Mouse (Mus musculus): ENCODE results near the gene Edrf1.
"Not testable (repeated sequence)": the region's sequence is repeated elsewhere in the genome, so short reads cannot be mapped to it uniquely, and the experiment has no call there.

The Edrf1 gene

DNA sequence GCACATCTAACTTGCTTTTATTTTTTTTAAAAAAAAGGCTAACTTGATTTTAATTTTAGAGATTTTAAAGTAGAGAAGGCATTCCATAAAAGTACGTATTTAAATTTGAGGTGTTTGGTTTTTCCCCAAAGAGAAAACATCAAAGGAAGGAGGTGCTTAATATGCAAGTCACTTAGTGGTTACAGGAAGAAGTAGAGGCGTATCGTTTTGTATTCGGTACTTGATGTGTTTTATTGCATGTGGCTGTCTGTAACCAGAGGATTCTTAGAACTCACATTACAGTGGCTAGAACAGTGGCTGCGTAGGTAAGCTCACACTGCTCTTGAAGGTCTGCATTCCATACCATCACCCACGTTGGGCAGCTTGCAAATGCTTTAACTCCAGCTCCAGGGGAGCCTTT is 8.4 kb downstream of the Edrf1 start:
- DNase-seq (ENCODE audit: low spot score) = no peak

DNA sequence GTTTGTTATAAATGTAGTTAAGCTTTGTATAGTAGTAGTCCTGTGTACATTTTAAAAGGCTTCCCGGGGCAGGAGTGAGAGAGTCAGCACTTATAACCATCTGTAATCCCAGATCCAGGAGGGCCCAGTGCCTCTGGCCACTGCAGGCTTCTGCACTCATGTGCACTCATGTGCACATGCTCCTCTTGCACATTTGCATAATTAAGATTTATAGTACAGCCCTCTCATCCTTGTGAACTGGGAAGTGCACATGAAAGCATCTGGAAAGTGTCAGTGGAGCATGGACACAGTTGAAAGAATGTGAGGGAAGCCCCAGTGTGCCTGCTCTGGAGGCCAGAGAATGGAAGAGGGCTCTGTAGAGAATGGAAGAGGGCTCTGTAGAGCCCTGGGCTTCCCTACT is 25.1 kb downstream of the Edrf1 start:
- DNase-seq (ENCODE audit: low spot score) = no peak

DNA sequence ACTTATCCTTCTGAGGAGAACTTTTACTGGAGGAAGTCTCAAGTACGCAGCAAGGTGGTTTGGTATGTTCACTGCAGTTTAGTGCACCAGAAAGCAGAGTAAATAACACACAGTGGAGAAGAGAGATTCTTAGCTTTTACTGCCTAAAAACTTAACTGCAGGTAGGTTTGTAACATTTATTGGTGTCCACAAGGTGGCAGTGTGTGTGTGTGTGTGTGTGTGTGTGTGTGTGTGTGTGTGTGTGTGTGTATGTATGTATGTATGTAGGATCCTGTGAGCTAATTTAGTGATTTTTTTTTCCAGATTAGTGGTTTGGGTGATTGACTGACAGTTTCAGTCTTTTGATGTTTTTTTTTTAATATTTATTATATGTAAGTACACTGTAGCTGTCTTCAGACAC is 31.7 kb downstream of the Edrf1 start:
- DNase-seq (ENCODE audit: low spot score) = no peak

DNA sequence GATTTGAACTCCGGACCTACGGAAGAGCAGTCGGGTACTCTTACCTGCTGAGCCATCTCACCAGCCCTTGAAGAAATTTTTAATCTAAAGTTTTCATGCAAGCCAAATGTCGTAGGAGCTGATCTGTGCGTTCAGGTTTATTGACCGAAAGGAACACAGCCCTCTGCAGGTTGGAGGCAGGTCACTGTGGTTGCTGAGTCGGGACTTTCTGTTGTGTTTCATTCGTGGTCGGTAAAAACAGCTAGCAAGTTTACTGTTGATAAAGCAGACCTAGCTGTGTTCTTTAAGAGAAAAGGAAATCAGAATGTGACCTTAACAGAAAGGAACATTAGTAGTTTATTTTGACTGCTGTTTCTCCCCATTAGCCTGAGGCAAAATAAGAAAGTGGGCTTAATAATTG is 32.6 kb downstream of the Edrf1 start:
- DNase-seq (ENCODE audit: low spot score) = no peak

DNA sequence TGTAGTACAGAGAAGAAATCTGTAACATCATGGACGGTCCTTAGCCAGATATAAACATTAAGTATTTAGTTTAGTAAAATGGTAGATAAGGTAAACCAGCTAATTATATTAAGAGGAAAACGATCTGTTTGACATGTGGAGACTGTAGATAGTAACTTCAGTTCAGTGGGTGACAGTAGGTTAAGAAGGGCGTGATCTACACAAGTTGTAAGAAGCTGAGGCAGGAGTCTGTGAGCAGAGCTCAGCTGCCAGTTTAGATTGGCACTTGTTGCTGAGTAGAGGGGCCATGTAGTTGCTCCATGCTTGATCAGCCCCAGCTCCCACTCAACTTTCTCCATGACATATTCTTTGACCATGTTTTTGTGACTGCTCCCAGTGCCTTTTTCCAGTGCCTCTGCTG is 33.5 kb downstream of the Edrf1 start:
- no peak for DNase-seq (ENCODE audit: low spot score)

DNA sequence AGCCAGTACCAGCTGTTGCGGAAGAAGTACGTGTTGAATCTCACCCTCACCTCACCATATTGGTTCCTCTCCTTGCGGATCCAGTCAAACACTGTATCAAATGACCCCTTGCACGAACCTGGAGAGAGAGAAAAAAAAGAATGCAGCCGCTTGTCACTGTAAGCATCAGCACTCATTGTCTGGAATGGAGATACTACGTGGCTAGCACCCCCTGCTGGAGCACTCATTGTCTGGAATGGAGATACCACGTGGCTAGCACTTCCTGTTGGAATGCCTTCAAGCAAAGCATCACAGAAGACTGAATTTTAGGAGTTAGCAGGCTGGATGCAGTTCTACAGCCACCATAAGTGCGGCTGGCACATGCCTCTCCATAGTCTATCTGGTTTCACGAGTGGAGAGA is 38.7 kb downstream of the Edrf1 start:
- DNase-seq (ENCODE audit: low spot score) = no peak

DNA sequence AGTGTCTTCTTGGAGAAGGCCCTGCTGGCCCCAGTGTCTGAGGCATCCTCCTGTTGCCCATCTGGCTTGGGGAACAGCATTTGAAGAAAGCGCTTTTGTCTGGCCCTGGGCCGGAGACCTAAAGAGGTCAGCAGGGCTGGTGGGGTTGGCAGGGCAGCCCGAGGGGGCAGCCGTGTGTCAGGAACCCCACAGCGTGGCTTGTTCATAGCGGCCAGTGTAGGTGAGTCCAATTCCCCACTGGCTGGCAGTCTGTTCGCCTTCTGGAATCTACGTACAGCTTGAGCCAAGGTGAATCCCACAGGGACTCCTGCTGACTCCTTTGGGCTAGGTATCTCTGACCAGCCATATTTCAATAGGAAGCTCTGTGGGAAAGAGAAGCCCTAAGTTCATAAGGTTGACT is 41.4 kb downstream of the Edrf1 start:
- DNase-seq (ENCODE audit: low spot score) = no peak

DNA sequence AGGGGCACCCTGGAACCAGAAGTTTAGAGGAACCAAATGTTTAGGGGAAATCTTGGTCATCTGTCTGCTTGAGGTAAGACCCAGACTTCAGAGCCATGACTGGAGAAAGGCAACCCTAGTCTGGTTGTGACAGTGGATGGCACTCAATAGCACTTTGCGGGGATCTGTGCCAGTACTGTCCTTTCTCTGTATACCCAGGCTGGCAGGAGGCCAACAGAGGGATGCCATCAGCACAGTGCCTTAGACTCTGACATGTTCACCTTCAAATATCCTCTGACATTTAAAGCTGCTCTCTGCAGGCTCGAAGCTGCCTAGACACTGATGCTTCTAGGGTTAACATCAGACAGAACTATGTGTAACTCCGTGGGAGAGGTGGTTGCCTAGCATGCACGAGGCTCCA is 42.1 kb downstream of the Edrf1 start:
- DNase-seq (ENCODE audit: low spot score) = no peak

DNA sequence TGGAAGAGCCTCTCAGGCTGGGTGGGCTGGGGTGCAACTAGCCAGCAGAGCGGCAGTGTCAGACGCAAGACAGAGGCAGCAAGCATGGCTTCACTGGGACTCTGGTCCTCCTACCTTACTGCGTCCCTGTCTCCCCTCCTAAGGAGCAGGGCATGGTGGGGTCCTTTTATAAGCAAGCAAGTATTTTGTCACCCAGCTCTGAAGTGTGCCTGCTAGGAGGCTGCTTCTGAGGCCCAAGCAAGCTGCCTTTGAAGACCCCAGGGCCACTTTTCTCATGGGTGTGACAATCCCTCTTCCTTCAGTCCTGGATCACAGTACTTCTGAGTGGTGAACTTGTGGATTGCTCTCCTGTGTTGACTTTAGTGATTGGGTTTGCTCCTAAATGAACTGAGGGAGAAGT is 42.6 kb downstream of the Edrf1 start, which contains the start of gene Mmp21:
Gene Mmp21 (minus strand): TSS at position 101 of the 400 bp plus-strand sequence.
- DNase-seq (ENCODE audit: low spot score) = no peak

DNA sequence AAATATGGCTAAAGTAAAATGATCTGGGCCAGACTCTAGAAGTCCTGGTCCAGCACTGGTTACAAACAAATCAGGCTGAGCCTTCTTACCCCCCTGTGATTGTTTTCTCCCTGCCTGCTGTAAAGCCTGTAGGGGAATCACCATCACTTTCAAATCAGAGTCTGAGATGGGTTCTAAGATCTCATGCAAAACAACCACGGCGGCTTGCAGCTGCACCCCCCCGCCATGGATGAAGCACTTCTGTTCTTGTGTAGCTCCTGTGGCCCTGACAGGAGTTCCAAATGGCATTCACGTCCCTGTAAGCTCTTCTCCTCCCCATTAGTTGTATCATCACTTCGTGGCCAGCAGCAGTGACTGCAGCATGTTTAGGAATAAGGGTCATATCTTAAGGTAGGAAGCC is 46.3 kb downstream of the Edrf1 start:
- no peak for DNase-seq (ENCODE audit: low spot score)

DNA sequence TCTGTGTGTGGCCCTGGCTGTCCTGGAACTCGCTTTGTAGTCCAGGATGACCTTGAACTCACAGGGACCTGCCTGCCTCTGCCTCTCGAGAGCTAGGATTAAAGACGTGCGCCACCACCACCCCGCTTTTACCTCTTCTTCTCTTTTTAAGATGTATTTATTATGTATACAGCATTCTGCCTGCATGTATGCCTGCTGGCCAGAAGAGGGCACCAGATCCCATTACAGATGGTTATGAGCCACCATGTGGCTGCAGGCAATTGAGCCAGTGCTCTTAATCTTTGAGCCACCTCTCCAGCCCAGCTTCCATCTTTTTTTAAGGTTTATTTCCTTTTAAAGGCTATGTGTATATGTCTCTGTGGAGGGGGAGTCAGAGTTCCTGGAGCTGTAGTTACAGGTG is 46.8 kb downstream of the Edrf1 start:
- no peak for DNase-seq (ENCODE audit: low spot score)

DNA sequence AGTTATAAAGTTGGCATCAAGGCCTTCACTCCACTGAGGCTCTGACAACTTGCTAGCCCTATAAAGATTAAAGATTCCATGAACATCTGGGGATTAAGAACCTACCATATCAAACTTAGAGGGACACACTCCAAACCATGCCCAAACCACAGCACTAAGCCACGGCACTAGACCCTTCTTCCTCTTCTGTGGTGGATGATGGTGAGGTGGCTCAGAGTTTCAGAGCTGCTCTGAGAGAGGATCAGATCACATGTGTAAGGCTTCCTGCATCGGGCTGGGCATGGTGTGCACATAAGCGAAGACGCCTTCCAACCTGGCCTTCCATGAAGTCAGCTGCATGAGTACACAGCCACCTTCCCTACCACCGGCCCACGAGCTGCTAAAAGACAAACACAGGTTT is 47.4 kb downstream of the Edrf1 start:
- no peak for DNase-seq (ENCODE audit: low spot score)

DNA sequence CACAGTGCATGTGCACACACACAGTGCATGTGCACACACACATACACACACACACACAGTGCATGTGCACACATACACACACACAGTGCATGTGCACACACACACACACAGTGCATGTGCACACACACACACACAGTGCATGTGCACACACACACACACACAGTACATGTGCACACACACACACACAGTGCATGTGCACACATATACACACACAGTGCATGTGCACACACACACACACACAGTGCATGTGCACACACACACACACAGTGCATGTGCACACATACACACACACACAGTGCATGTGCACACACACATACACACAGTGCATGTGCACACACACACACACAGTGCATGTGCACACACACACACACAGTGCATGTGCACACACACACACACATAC is 48.3 kb downstream of the Edrf1 start:
- DNase-seq (ENCODE audit: low spot score) = not testable (repeated sequence)

DNA sequence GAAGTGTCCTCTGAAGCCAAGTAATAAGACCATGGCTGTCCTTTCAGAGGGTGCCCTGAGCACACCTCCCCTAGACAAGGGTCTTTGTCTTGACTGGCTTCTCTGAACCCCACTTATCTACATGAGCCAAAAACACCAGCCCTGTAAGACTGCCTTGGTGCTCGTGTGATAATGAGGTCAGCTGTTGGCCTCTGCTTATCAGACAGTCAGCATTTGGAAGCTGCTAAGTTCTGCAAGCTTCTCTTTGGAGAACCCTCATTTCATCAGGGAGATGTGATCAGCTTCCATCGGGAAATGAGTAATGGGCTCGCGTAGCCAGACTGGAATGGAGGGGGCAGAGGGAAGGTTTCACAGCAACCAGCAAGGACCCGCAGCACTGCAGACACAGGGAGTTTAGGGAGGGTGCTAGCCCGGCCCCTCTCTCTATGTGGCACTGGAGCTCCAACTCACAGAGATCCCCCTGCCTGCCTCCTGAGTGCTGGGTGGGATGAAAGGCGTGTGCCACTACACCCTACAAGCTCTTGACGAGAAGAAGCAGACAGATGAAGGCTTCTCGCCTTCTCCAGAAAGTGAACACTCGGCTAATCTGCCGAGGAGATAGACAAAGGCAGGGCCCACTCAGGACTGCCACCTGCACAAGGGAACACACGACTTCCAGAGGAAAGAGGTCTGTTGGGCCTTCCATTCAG is 60.8 kb downstream of the Edrf1 start:
- DNase-seq (ENCODE audit: low spot score) = no peak

DNA sequence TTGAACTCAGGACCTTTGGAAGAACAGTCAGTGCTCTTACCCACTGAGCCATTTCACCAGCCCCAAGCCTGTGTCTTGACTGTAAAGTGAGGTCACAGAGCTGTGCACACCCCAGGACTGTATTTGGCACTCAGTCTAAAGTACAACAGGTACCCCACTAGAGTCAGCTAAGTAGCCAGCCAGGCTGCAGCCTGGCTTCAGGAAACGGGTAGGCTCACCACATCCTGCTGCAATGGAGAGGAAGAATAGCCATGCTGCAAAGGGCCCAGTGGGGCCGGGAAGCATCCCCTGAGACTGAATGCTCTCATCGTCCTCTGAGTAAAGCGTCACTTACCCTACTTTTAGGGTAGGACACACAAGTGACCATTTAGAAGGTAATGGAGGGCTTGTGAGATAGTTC is 62.5 kb downstream of the Edrf1 start:
- no peak for DNase-seq (ENCODE audit: low spot score)

DNA sequence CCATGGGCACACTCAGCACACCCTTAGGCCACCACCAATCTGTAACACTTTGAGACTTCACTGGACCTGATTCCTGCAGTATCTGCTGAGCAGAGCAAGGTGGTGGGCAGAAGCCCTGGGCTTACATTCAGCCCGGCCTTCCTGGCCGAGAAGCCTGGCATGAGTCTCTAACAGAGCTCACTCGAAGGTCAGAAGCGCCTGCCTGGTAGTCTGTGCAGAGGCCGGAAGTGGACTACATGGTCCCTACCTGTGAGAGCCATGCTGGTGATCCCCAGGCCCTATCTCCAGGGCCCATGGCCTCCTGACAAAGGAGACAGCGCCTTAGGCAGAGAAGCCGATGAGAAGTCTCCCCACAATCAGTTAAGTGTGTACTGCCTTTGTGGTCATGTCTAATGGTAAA is 64.0 kb downstream of the Edrf1 start:
- DNase-seq (ENCODE audit: low spot score) = no peak

DNA sequence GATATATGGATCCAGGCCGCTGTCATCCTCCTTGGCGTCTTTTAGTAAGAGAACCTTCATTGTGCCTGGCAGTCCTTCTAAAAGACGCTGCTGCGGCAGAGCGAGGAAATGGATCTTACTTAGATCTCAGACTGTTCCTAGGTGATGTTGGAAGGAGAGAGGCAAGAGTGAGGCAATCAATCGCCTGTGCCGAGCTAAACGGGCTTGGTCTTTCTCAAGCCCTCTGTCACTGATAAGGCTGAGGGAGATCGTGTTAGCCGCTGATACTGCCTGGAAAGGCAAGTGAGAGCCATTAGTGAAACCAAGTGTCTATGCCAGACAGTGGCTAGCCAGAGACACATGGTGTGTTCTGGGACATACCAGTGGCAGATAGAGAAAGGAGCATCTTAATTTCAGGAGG is 65.0 kb downstream of the Edrf1 start:
- no peak for DNase-seq (ENCODE audit: low spot score)

DNA sequence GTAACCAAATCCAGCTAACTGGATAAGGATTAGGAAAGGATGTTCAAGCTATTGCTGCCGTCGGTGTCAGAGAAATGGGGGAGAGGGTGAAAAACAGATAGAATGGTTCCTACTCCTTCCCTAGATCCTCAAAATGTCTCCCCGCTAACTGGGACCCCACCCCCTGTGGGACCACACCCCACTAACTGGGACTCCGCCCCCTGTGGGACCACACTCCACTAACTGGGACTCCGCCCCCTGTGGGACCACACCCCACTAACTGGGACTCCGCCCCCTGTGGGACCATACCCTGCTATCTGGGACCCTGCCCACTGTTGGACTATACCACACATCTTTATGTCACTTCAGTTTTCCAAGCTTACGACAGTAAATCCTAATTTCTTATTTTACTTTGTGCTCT is 66.6 kb downstream of the Edrf1 start:
- no peak for DNase-seq (ENCODE audit: low spot score)

DNA sequence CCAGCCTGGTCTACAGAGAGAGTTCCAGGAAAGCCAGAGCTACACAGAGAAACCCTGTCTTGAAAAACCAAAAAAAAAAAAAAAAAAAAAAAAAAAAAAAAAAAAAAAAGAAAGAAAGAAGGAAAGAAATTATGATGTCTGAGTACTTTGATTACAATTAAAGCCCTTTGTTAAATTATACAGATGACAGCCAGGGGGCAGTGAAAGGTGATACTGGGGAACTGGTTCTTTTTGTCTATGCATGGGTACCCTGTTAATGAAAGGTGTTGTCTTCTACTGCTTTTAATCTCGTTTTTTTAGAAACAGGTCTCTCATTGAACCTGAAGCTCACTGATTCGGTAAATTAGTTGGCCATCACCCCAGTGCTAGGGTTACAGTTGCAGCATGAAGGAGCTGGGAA is 70.0 kb downstream of the Edrf1 start:
- DNase-seq (ENCODE audit: low spot score) = no peak

DNA sequence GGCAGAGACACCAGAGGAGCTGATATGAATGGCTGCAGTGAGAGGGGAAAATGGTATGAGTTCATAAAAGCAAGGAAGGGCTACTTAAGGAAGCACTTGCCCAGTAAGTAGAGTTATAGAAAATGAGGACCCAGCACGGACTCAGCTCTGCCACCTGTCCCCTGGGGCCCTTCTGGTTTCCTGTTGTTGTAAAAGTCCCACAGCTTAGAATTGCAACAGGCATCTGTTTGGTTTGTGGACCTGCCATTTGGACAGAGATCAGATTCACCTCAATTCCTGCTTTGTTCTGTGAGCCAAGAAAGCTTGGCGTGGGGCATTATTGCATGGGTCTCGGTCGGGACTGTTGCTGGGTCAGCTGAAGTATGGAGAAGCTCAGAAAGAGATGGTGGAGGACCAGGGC is 78.0 kb downstream of the Edrf1 start:
- DNase-seq (ENCODE audit: low spot score) = no peak

DNA sequence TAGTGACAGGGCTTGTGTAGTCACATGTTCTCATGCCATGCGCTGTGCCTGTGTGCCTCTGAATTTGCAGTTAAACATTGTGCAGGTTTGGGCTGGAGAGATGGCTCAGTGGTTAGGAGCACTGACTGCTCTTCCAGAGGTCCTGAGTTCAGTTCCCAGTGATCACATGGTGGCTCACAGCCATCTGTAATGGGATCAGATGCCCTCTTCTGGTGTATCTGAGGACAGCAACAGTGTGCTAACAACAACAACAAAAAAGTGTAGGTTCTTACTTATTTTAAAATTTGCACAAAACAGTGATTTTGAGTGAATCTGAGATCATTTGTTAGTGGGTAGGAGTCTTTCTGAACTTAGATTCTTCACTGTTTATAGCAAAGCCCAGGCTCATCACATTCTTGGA is 81.2 kb downstream of the Edrf1 start:
- no peak for DNase-seq (ENCODE audit: low spot score)

DNA sequence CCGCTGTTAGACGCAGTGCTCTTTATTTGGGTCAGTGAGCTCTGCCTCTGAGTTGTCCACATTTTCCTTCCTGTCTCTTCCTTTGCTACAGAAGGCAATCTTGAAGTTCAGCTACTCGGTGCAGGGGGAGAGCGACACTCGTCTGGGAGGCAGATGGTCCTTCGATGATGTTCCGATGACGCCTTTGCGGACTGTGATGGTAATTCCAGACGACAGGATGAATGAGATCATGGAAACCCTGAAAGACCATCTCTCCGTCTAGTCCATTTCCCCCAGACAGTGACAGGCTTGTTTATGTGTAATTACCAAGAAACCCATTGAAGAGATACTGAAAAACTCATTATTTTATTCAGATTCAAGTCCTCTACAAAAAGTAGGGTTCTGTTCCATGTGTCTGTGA is 83.3 kb downstream of the Edrf1 start:
- no peak for DNase-seq (ENCODE audit: low spot score)

Data from urinary bladder, postnatal 10 days (tissue).